Mouse (Mus musculus) monocyte, adult 2 months (primary cell): ENCODE measurements around the gene Lrsam1.

Experiments
- DNase-seq, 2 experiments: peaks; one replicate each; pipeline ENCODE4 v3.0.0; 2022; ENCODE audit warnings: low spot score in 2 of 2, low read depth in 1 of 2

The Lrsam1 gene

DNA sequence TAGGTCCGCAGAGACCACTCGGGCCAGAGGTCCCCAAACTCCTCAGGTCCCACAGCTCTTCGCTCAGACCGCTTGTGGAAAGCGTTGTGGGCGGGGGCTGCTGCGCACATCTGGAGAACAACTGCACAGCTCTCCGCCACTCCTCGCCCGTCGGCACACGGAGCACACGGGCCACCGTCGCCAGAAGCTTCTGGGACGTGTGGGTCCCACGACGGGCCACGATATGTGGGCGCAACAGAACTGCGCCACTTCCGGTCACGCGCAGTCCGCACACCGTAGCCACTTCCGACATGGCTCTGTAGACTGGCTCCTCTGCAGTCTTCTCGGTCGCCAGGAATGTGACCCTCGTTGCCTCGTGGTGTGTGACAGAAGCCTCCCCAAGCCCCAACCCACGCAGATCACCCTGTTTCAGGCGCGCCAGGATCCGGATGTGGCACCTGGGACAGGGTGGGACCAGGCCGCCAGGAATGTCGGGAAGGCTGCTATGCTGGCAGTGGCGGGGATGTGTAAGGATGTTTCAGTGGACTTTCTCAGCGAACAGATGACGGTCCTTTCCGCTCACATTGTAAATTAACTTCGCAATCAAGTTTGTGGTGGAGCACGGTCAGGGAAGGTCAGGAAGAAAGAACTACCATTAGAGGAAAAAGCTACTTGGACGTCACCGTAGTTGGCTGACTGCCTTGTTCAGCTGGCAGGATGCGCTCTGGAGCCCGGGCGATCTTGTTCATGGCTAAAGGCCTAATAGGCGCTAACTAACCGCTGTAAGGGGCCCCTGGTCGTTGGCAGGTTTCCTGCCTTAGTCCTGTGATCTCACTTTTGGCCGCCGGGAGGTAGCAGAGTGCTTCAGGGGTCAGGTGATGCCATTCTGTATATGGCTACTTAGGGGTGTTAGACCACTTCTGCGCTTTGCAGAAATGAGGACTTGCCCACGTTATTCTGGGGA is 5.5 kb upstream of the Lrsam1 start:
- peak; percentile 67 to 80 for DNase-seq

DNA sequence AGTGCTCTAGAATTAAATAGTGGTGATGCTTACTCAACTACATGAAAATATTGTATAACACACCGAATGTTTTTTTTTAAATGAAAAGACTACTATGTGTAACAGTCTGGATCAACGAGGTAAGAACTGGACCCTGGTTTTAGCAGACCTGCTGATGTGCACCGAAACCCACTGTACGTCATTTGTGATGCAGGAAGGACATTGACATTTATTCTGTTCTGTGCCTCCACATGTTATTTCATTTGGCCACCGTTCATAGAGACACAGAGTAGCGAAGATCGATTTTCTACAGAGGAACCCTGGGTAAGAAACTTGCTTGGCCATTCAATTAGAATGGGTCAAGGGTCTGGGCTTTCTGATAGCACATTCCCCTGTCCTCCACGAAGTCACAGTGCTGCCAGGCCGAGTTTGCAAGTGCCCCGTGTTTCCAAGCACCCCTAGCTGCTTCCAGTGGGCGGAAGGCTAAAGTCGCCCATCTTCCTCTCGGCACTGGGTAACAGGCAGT is 4.8 kb upstream of the Lrsam1 start:
- DNase-seq: no peak

DNA sequence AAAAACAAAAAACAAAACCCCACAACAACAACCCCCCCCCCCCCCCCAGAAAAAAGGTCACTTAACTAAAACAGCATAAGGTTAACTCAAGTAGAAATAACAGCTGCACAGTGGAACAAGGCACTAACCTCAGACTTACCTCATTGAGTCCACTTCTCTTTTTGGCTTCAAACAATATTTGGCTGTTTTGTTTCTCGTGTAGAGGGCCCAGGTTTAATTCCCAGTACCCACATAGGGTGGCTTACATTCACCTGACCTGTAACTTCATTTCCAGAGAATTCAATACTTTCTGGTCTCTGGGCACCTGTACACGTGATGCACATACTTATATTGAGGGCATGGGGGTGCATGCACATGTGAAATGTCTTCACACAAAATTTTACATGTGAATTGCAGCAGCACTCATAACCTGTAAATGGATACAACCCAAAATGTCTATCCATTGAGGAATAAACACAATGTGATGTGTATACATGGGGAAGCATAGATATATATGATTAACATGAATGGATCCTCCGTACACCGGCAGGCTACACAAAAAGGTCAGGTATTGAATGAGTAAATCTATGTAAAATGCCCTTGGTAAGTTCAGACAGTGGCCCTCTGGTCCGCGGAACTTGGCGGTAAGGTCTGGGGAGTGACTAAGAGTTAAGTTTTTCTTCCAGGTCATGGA is 4.2 kb upstream of the Lrsam1 start:
- no peak for DNase-seq

DNA sequence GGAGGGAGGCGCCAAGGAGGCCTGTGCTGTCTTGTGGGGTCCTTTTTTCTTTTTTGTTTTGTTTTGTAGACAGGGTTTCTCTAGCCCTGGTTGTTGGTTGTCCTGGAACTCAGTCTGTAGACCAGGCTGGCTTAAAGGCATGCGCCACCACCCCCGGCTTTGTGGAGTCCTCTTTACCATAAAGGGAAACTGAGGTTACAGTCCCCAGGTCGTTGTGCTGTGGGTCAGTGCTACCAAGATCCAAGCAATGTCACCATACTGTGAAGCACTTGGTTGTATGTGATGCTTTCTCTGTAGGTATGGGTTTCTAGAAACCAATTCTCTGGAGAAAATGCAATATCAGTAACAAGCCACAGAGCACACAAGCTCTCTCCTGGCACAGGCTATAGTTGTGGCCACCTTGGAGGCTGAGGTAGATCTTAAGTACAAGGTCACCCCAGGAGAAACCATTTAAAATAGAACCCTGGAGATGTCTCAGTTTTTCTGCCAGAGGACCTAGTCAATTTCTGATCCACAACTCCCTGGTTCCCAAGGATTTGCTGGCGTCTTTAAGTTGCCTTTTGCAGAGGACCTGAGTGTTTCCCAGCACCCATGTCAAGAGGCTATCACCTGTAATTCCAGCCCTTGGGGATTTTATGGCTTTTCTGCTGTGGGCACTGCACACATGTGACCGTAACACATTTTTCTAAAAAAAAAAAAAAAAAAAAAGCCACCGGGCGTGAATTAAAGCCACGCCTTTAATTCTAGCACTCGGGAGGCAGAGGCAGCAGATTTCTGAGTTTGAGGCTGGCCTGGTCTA is 3.4 kb upstream of the Lrsam1 start:
- no peak for DNase-seq

DNA sequence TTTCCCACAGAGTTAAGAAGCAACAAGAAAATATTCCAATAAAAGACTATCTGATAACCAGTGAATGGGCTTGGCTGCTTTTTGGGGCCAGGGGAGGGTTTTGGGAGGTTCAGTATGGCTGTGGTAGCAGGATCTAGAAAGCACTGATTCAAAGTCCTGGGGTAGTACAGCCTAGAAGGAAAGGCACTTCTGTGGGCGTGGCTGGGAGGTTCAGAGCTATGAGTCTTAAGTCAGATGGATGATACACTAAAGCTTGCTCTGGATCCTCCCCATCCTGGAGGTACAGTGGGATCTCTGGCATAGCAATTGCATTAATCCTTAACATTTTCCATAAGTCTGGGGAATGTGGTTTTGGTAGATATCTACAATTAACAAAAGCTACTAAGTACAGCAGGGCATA is 2.6 kb upstream of the Lrsam1 start:
- no peak for DNase-seq

DNA sequence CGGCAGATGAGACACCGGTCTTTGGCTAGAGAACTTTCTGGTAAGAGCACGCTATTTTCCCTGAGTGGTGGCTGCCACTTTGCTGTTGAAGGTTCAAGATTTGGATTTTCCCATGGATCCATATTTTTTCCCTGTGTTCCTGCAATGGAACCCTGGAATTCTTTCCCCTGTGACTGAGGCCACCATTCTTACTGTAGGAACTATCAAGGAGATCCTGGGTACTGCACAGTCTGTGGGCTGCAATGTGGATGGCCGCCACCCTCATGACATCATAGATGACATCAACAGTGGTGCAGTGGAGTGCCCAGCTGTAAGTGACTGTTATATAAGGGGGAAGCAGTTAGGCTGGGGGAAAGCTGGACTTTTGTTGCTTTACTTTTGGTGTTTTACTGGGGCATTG is 2.1 kb upstream of the Lrsam1 start:
- DNase-seq: no peak

DNA sequence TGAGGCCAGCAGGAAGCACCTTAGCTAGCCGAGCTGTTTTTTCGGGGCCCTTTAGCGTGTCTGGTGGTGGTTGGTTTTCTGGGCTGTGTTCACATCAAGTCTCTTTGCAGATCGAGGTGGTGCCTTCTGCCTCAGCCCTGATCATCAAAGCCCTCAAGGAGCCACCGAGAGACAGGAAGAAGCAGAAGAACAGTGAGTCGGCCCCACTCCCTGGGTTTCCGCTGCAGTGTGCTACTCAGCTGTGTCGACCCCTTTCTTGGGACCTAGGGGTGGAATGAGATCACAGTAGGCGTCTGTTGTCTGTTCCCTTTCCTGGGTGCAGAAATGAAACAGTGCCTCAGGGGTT is 1.4 kb upstream of the Lrsam1 start:
- no peak for DNase-seq

DNA sequence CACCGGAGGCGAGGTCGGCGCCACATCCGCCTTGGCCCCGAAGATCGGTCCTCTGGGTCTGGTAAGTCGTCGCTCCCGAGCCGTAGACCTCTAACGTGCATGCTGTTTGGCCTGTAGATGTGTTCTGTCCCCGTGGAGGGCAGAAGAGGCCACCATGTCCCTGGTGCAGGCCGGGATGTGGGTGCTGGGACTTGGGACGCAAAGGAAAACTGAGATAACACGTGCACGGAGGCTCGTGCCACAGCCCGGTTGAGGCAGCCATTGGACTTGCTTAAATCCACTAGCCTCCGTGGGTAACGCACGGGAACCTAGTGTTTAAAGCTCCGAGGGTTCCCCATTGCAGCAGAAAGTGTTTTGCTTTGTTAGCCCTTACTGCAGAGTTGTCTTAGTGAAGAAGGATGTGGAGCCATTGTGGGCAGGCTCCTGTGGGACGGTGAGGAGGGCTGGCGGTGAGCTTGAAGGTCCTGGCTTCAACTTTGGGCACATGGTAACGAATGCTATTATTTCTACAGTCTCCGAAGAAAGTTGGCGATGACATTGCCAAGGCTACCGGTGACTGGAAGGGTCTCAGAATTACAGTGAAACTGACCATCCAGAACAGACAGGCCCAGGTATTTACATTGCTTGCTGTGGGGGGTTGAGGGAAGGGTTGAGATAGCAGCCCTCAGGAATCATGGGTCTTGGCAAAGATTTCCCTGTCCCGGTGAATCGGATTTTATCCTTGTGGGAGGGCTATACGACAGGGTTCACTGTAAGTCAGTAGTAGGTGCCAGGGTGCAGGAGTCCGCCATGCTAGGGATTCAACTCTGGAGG is 854 bp upstream of the Lrsam1 start:
- DNase-seq: no peak

DNA sequence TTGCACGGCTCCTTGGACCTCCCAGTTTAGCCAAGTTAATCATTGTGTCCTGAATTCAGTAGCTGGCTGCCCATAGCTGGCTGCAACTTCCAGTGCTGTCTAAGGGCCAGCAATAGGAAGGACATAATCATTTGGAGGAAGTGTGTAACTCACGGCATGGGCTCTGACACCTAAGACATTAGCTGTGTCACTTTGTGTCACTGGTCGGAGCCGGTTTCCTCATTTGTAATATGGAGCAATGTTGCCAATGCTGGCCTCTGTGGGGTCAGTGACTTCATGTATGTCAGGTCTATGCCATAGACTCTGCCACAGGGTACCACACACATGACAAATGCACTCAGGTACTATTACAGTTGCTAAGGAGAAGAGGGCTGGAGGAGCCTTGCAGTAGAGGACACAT is 1.1 kb downstream of the Lrsam1 start:
- DNase-seq: no peak

DNA sequence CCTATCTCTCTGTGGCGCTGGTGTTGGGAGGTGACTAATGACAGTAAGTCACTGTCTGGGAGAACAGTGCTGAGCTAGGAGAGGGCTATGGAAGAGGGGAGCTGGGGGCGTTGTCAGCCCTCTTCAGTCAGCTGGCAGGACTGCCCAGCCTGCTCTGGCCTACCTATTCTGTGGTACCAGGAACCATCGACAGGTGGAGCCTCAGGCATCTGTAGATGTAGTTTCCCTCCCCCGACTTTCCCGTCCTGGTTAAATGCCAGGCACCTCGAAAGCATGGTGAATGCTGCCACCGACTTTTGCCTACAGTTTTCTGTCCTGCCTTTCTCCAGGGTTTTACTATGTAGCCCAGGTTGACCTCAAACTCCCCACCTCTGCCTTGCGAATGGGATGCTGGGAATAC is 4.1 kb downstream of the Lrsam1 start:
- DNase-seq: no peak

DNA sequence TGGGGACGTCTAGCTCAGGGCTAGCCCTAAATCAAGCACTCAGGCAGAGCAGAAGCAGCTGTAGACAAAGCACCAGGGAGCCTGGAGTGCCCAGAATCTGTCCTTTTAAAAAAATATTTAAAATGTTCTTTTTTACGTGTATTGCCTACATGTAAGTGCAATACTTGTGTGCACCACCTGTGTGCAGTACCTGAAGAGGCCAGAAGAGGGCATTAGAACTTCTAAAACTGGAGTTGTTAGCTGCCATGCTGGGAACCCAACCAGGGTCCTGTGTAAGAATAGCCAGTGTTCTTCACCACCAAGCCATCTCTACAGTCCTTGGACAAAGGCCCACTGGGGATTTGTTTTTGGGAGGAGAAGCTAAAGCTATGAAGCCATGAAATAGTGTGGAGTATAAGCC is 6.8 kb downstream of the Lrsam1 start:
- no peak for DNase-seq

DNA sequence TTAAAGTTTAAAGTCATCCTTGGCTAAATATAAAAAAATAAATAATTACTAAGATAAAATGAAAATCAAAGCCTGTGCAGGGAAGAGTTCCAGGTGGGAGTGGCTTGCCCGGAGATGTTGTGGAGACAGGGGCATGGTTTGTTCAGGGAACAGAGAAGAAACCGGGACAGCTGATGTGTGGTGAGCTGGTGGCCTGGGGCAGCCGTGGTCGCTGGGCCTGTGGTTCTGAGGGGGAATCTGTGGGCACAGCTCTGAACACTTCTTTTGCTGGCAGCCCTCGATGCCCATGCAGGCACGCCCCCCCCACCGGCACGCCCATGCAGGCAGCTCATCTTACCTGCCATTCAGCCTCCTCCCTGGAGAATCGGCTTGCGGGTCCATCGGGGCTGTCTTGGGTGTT is 14.0 kb downstream of the Lrsam1 start:
- DNase-seq: no peak

DNA sequence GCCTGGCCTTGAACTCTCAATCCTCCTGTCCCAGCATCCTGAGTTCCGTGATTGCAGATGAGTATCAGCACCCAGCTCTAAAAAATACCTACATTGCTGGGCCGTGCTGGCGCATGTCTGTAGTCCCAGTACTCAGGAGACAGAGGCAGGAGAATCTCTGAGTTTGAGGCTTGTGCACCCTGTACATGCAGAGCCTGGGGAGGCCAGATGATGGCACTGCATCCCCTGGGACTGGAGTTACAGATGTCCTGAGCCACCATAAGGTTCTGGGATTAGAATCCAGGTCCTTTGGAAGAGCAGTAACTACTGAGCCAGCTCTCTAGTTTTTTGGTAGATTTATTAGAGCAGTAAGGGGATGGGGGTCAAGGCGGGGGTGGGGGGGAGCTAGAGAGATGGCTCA is 20.9 kb downstream of the Lrsam1 start:
- DNase-seq: no peak

DNA sequence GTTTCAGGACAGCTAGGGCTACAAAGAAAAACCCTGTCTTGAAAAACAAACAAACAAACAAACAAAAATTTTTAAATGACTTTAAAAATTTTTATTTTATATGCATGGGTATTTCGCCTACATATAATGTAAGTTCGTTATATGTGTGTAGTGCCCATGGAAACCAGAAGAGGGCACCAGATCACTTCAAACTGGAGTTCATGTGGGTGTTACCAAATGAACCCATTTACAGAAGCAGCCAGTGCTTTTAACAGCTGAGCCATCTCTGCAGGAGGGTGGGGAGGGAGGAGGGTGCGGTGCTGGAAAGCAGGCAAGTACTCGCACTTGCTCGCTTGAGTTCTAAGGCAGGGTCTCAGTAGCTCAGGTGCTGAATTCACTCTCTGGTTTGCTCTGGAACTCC is 22.0 kb downstream of the Lrsam1 start:
- peak in 1 of 2 experiments; percentile 37 for DNase-seq

DNA sequence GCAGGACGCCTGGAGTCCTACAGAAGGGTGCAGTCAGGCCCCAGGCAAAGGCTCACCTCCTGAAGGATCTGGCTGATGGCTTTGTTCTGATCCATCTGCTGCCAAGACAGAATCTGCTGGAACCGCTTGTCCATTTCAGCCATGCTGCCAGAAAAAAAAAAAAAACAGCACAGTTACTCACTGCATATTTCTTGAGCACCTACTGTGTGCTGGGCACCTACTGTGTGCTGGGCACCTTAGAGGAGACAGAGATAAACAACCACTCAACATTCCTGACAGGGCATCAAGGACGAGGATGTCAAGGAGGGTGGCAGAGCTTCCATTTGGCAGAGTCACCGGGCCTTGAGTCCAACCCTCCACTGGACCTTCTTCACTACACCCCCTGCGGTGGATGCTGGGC is 22.7 kb downstream of the Lrsam1 start:
- DNase-seq: no peak

DNA sequence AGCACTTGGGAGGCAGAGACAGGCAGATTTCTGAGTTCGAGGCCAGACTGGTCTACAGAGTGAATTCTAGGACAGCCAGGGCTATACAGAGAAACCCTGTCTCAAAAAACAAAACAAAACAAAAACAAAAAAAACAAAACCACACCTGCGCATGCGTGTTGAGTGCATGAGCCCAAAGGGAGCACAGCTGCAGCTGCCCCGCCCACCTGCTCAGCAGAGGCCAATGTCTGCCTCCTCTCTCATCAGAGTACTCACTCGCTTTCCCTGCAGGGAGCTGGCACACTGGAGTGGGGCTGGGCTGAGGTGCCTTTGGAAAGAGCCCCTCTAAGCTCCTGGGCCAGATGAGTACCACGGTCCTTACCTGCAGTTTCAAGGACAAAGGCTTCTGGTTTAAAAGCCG is 29.7 kb downstream of the Lrsam1 start:
- no peak for DNase-seq

DNA sequence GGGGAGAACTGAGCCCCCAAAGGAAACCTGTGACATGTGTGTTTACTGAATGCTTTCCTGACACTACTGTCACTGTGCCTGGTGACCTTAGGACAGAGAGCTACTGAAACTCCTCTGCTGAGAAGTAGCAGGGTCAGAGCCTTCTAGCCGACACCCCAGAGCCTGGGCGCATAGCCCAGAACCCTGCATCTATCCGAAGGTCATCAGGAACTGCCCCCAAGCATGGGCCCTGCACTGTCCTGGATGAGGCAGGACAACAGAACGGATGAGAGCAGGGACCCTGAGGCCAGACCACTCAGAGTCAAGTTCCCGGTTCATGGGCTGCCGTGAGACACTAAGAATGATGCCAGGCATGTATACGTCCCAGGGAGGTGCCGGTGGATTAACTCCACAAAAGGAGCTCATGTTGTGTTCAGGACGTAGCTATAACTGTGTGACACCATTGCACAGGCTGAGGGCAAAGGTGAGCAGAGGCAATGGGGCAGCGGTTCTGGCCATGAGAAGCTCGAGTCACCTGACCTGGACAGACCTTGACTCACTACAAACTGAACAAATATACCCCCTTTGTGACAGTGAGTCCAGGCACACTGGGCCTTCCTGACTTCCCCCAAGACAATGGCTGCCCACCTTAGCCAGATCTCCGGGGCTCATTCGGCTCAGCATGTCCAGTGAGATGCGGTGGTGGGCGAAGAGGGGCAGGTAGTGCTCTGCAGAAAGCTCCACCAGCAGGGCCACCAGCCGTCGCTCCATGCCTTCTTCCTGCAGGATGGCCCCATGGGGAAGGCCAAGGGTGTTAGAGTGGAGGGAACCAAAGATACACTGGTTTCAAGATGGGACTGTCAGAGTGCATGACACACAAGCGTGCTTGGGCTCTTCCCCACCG is 32.2 kb downstream of the Lrsam1 start:
- no peak for DNase-seq

DNA sequence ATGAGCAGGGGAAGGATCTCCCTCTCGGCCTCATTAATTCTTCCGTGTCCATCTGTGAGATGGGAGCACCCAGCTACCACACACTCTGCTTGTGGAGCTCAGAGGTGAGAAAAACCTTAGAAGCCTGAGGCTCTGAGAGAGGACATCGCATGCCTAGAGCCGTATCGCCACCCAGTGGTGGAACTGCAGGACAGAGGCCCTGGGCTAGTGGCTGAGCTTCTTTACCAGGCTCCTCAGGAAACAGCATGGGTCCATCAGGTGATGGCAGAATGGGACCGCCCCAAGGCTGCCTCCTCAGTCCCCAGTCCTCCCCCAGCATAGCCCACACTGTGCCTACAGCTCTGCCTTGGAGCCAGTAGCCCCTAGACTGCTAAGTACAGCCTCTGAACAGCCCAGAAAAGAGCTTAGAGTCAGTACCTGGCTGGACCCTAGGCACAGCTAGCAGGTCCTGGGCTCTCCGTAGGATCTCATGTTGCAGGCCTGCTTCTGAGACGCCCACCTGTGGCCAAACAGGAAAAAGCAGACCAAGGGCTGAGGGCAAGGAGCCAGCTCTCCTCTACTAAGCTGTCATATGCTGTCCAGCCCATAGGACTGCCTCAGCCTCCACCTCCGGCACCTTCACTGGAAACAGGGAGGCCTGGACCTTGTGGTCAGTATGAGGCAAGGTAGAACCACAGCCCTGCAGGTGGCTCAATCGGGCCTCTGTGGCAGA is 33.0 kb downstream of the Lrsam1 start:
- peak in 1 of 2 experiments; percentile 53 for DNase-seq

DNA sequence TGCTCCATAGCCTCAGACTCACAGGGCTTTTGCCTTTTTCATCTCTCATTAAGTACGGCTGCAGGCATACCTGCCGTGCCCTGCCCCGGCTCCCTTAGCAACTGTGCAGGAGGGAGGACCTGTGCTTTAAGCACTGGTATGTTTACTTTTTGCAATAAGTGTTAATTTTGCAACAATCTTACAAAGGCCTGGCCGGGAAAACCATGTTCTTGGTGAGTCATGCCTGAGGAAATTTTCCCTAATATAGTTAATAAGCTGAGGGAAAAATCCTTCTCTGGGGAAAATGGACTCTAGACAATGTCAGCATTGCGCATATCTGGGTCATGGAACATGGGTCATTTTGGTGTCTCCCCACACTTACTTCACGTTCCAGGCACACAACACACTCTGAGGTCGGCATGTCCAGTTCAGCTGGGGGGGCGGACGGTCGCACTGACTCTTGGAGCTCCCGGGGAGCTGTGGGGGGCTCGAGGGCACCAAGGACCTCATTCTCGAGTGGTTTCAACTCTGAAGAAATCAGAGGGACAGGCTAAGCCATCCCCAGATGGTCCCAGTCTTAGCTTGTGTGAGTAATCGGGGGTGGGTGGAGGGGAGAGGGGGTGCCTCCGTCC is 33.7 kb downstream of the Lrsam1 start:
- DNase-seq: no peak
